Mouse (Mus musculus): ENCODE results near the gene Usp43. TPM values are rescaled to one million over a fixed set of nuclear protein-coding genes. Genes with fewer than 3 reads are reported as not detected.

Usp43 gene
- polyA plus RNA-seq, 1 experiment from 2014 or later, result 0.16 TPM

DNA sequence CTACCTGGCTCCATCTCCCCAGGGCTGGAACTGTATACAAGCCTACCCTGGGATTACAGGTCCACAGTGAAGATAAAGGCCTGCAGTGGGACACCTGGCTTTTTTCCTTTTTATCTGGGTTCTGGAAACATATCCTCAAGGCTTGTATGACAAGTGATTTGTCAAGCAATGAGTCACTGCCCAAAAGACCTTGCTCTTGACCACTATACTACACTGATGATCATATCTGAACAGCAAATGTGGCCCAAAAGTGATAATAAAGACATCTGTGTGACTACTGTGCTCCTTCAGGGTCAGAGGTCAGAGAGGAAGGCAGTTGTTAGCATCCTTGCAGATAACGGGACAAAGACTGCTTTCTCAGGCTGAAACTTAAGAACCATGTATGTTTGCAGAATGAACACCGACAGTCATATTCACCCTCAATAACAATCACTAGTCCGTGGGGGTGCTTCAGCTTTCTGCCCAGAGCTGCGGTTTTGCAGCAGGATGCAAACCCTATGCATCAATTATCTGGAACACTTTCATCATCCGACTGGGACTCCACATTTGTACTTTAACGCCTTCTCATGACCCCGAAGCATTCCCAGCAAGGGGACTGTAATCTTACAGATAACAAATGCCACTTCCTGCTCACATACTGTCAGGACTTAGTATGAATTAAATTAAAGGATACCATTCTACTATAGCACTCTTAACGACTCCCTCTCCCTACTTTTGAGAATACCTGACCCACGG lies 1.6 kb downstream of the Usp43 start:
- ATAC-seq (replicated peaks; ENCODE audit: low FRiP score) (no peak), DNase-seq (ENCODE audit: low spot score) (no peak)
- no peak overlapping the region for H3K27ac ChIP-seq (ENCODE audit: low read depth, low read length)
- H3K27me3 ChIP-seq (replicated peaks; ENCODE audit: control insufficient read depth, insufficient read depth, low read length), result peaks cover 33% of the 10 kb centered on the region
- peak overlapping the region; percentile 99; the same call in 1 of the 2 replicates for H3K4me2 ChIP-seq
- 32% methylated on average over 9 of the region's 9 CpGs for WGBS
- H3K9ac ChIP-seq (ENCODE audit: low read depth, low read length), result no peak overlapping the region
- no peaks in the 10 kb centered on the region for H3K36me3 ChIP-seq (ENCODE audit: control insufficient read depth, insufficient read depth, low read length)
- no peaks in the 10 kb centered on the region; the same call in 1 of the 2 replicates for H3K4me1 ChIP-seq (replicated peaks; ENCODE audit: control insufficient read depth, insufficient read depth, low read length)
- no peaks in the 10 kb centered on the region for H3K9me3 ChIP-seq (ENCODE audit: control insufficient read depth, low read length)
- H3K4me3 ChIP-seq (ENCODE audit: low read depth, low read length), result no peak overlapping the region

- ATAC-seq (replicated peaks; ENCODE audit: low FRiP score) (no peak), DNase-seq (ENCODE audit: low spot score) (no peak)
- no peaks in the 10 kb centered on the region for H3K36me3 ChIP-seq (ENCODE audit: control insufficient read depth, insufficient read depth, low read length)
- no peak overlapping the region for H3K9ac ChIP-seq (ENCODE audit: low read depth, low read length)
- no peak overlapping the region for H3K27ac ChIP-seq (ENCODE audit: low read depth, low read length)
- no peak overlapping the region for H3K4me2 ChIP-seq
- H3K4me1 ChIP-seq (replicated peaks; ENCODE audit: control insufficient read depth, insufficient read depth, low read length), result no peaks in the 10 kb centered on the region; the same call in 1 of the 2 replicates
- 46% methylated on average over 5 of the region's 5 CpGs for WGBS
- H3K27me3 ChIP-seq (replicated peaks; ENCODE audit: control insufficient read depth, insufficient read depth, low read length), result peaks cover 33% of the 10 kb centered on the region
- H3K9me3 ChIP-seq (ENCODE audit: control insufficient read depth, low read length), result no peaks in the 10 kb centered on the region
- no peak overlapping the region for H3K4me3 ChIP-seq (ENCODE audit: low read depth, low read length)
Observed at GRCm38 (mm10) chr11:67919593-67919992, 2.4 kb downstream of the Usp43 start.

- no peak overlapping the region for H3K4me2 ChIP-seq
- ATAC-seq (replicated peaks; ENCODE audit: low FRiP score) (no peak), DNase-seq (ENCODE audit: low spot score) (no peak)
- H3K27me3 ChIP-seq (replicated peaks; ENCODE audit: control insufficient read depth, insufficient read depth, low read length), result peaks cover 30% of the 10 kb centered on the region
- no peak overlapping the region for H3K27ac ChIP-seq (ENCODE audit: low read depth, low read length)
- 69% methylated on average over 3 of the region's 3 CpGs for WGBS
- H3K9me3 ChIP-seq (ENCODE audit: control insufficient read depth, low read length), result no peaks in the 10 kb centered on the region
- no peaks in the 10 kb centered on the region for H3K36me3 ChIP-seq (ENCODE audit: control insufficient read depth, insufficient read depth, low read length)
- no peaks in the 10 kb centered on the region; the same call in 1 of the 2 replicates for H3K4me1 ChIP-seq (replicated peaks; ENCODE audit: control insufficient read depth, insufficient read depth, low read length)
- H3K9ac ChIP-seq (ENCODE audit: low read depth, low read length), result no peak overlapping the region
- H3K4me3 ChIP-seq (ENCODE audit: low read depth, low read length), result no peak overlapping the region
Observed at GRCm38 (mm10) chr11:67917126-67917525, 4.8 kb downstream of the Usp43 start.

GRCm38 (mm10) chr11:67911074-67911473 lies 10.9 kb downstream of the Usp43 start:
- Histone ChIP-seq H3K9me3 (ENCODE audit: control insufficient read depth, low read length) (no peaks in the 10 kb centered on the region), H3K27ac (ENCODE audit: low read depth, low read length) (no peak overlapping the region), H3K4me2 (no peak overlapping the region), H3K27me3 (replicated peaks; ENCODE audit: control insufficient read depth, insufficient read depth, low read length) (no peaks in the 10 kb centered on the region), H3K9ac (ENCODE audit: low read depth, low read length) (no peak overlapping the region), H3K4me1 (replicated peaks; ENCODE audit: control insufficient read depth, insufficient read depth, low read length) (no peaks in the 10 kb centered on the region), H3K36me3 (ENCODE audit: control insufficient read depth, insufficient read depth, low read length) (no peaks in the 10 kb centered on the region), H3K4me3 (ENCODE audit: low read depth, low read length) (no peak overlapping the region)
- no peak for ATAC-seq (replicated peaks; ENCODE audit: low FRiP score)
- DNase-seq (ENCODE audit: low spot score), result no peak
- 82% methylated on average over 5 of the region's 5 CpGs for WGBS

DNA sequence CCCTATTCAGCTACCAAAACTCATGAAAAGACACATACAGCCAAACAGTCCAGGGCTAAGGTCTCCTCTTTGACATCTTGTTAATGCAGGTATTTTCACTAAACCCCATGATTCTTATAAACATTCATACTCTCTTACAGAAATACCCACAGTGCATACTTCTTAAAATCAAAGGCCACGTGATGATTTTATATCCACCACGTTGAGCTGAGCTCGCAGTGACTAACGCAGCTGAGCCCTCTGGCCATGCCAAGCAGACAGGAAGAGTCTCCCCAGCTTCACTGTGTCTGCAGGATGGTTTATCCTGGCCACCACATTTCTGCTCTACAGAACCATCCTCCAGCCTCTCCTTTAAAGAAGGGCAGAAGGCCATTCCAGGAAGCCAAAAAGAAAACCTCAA lies 18.2 kb downstream of the Usp43 start:
- no peak overlapping the region for H3K4me2 ChIP-seq
- ATAC-seq (replicated peaks; ENCODE audit: low FRiP score), result no peak
- no peak overlapping the region for H3K9ac ChIP-seq (ENCODE audit: low read depth, low read length)
- no peak overlapping the region for H3K4me3 ChIP-seq (ENCODE audit: low read depth, low read length)
- no peaks in the 10 kb centered on the region for H3K27me3 ChIP-seq (replicated peaks; ENCODE audit: control insufficient read depth, insufficient read depth, low read length)
- WGBS, result 80% methylated on average over 4 of the region's 4 CpGs
- H3K27ac ChIP-seq (ENCODE audit: low read depth, low read length), result no peak overlapping the region
- H3K9me3 ChIP-seq (ENCODE audit: control insufficient read depth, low read length), result no peaks in the 10 kb centered on the region
- H3K36me3 ChIP-seq (ENCODE audit: control insufficient read depth, insufficient read depth, low read length), result no peaks in the 10 kb centered on the region
- no peaks in the 10 kb centered on the region for H3K4me1 ChIP-seq (replicated peaks; ENCODE audit: control insufficient read depth, insufficient read depth, low read length)
- no peak for DNase-seq (ENCODE audit: low spot score)

- no peaks in the 10 kb centered on the region for H3K9me3 ChIP-seq (ENCODE audit: control insufficient read depth, low read length)
- H3K36me3 ChIP-seq (ENCODE audit: control insufficient read depth, insufficient read depth, low read length), result no peaks in the 10 kb centered on the region
- H3K27me3 ChIP-seq (replicated peaks; ENCODE audit: control insufficient read depth, insufficient read depth, low read length), result no peaks in the 10 kb centered on the region
- H3K27ac ChIP-seq (ENCODE audit: low read depth, low read length), result no peak overlapping the region
- no peak overlapping the region for H3K4me2 ChIP-seq
- H3K4me1 ChIP-seq (replicated peaks; ENCODE audit: control insufficient read depth, insufficient read depth, low read length), result no peaks in the 10 kb centered on the region
- H3K9ac ChIP-seq (ENCODE audit: low read depth, low read length), result no peak overlapping the region
- ATAC-seq (replicated peaks; ENCODE audit: low FRiP score) (no peak), DNase-seq (ENCODE audit: low spot score) (no peak)
- H3K4me3 ChIP-seq (ENCODE audit: low read depth, low read length), result no peak overlapping the region
- 53% methylated on average over 8 of the region's 8 CpGs for WGBS
Observed at GRCm38 (mm10) chr11:67897064-67897560, 24.8 kb downstream of the Usp43 start.

GRCm38 (mm10) chr11:67895641-67896040 lies 26.3 kb downstream of the Usp43 start:
- Histone ChIP-seq H3K4me2 (no peak overlapping the region), H3K27ac (ENCODE audit: low read depth, low read length) (no peak overlapping the region), H3K27me3 (replicated peaks; ENCODE audit: control insufficient read depth, insufficient read depth, low read length) (no peaks in the 10 kb centered on the region), H3K36me3 (ENCODE audit: control insufficient read depth, insufficient read depth, low read length) (no peaks in the 10 kb centered on the region), H3K9me3 (ENCODE audit: control insufficient read depth, low read length) (no peaks in the 10 kb centered on the region), H3K4me1 (replicated peaks; ENCODE audit: control insufficient read depth, insufficient read depth, low read length) (no peaks in the 10 kb centered on the region), H3K4me3 (ENCODE audit: low read depth, low read length) (no peak overlapping the region), H3K9ac (ENCODE audit: low read depth, low read length) (no peak overlapping the region)
- WGBS, result 66% methylated on average over 7 of the region's 7 CpGs
- ATAC-seq (replicated peaks; ENCODE audit: low FRiP score) (no peak), DNase-seq (ENCODE audit: low spot score) (no peak)

DNA sequence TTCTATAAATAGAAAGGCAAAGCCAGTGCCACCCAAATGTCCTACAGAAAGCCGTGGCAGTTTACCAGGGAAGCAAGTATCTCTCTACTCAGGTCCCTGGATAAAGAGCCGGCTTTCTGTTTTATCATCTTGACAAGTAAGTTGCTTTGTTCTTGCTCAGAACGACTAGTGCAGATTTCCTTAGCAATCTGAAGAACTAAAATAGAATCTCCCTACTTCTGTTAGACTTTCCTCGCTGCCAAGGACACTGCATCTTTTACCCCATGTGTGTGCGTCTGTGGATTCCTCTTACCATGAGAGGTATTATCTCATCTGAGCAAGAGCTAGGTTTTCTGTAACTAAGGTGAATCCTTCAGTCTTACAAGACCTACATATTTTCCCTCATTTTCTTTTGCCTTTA lies 33.4 kb downstream of the Usp43 start:
- H3K9ac ChIP-seq (ENCODE audit: low read depth, low read length), result no peak overlapping the region
- no peak overlapping the region for H3K4me3 ChIP-seq (ENCODE audit: low read depth, low read length)
- H3K27me3 ChIP-seq (replicated peaks; ENCODE audit: control insufficient read depth, insufficient read depth, low read length), result no peaks in the 10 kb centered on the region
- H3K9me3 ChIP-seq (ENCODE audit: control insufficient read depth, low read length), result peaks cover 3% of the 10 kb centered on the region; the same call in 1 of the 2 replicates
- H3K27ac ChIP-seq (ENCODE audit: low read depth, low read length), result no peak overlapping the region
- H3K4me2 ChIP-seq, result no peak overlapping the region
- DNase-seq (ENCODE audit: low spot score) (no peak), ATAC-seq (replicated peaks; ENCODE audit: low FRiP score) (no peak)
- H3K36me3 ChIP-seq (ENCODE audit: control insufficient read depth, insufficient read depth, low read length), result no peaks in the 10 kb centered on the region
- H3K4me1 ChIP-seq (replicated peaks; ENCODE audit: control insufficient read depth, insufficient read depth, low read length), result no peaks in the 10 kb centered on the region
- WGBS, result 74% methylated on average over 5 of the region's 5 CpGs

GRCm38 (mm10) chr11:67885921-67886320 lies 36.0 kb downstream of the Usp43 start:
- ATAC-seq (replicated peaks; ENCODE audit: low FRiP score), result no peak
- 87% methylated on average over 2 of the region's 2 CpGs for WGBS
- Histone ChIP-seq H3K9ac (ENCODE audit: low read depth, low read length) (no peak overlapping the region), H3K4me1 (replicated peaks; ENCODE audit: control insufficient read depth, insufficient read depth, low read length) (no peaks in the 10 kb centered on the region), H3K27ac (ENCODE audit: low read depth, low read length) (no peak overlapping the region), H3K9me3 (ENCODE audit: control insufficient read depth, low read length) (peaks cover 3% of the 10 kb centered on the region; the same call in 1 of the 2 replicates), H3K4me2 (no peak overlapping the region), H3K4me3 (ENCODE audit: low read depth, low read length) (no peak overlapping the region), H3K27me3 (replicated peaks; ENCODE audit: control insufficient read depth, insufficient read depth, low read length) (no peaks in the 10 kb centered on the region), H3K36me3 (ENCODE audit: control insufficient read depth, insufficient read depth, low read length) (no peaks in the 10 kb centered on the region)
- no peak for DNase-seq (ENCODE audit: low spot score)

Measured in liver, embryonic 11.5 days (tissue).